Mouse (Mus musculus) cerebellum, postnatal 25 days (tissue): ENCODE results near the gene Orm2.
A peak's percentile ranks its signal among the peaks of the same experiment; 100 is the strongest.

Experiments
- DNase-seq, 2 experiments: peaks; one replicate each; pipeline ENCODE4 v3.0.0; 2021; ENCODE audit warnings: mixed read lengths in 2 of 2

The Orm2 gene

GRCm38 (mm10) chr4:63408649-63409048, 46.4 kb downstream of the Orm2 start:
- peak; percentile 33 to 62 for DNase-seq

DNA sequence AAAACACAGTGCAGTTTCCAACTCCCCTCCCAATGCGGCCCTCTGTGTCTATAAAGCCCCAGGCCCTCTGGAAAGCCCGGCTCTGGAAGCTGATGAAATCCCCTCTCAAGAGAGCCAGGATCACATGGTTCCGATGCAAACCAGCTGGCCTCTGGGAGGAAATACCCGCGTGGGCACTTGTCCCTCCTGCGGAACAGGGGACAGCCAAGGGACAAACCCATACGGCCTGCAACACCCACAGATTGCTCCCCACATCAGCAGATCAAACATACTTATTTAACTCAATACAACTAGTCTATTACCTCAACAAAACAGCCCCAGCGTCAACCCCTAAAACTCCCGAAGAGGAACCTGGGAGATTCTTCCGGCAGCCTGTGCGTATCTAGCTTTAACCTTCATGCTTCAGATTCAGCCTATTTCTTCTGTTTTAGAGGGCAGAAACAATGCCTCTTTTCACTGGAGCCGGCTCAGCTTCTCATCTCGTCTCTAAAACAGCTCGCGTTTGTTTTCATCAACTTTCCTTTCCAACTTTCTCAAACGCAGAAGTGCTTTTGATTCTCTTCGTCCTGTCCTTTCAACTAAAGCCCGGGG, 47.2 kb downstream of the Orm2 start:
- DNase-seq = no peak

- DNase-seq = peak; percentile 33 to 59
Measured at GRCm38 (mm10) chr4:63409908-63410582, 47.8 kb downstream of the Orm2 start.

- DNase-seq = peak; percentile 79 to 88
Measured at GRCm38 (mm10) chr4:63410583-63410934, 48.3 kb downstream of the Orm2 start.

DNA sequence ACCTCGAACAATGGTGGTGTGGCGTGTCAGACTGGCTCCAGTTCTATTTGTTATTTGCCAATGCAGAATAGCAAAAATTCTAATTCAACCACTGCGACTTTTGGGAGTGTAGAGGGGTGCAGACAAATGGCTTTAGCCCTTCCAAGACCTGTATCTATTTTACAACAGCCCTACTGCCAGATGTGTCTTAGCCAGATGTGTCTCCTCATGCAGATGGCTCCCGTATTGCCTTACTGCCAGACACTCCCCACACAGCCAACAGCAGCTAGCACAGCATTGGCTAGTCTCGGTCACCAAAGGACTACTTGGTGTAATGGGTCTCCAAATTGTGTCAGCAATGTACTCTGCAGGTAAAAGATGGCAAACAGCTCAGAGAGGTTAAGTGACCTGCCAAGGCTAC, 49.0 kb downstream of the Orm2 start:
- DNase-seq = no peak

DNA sequence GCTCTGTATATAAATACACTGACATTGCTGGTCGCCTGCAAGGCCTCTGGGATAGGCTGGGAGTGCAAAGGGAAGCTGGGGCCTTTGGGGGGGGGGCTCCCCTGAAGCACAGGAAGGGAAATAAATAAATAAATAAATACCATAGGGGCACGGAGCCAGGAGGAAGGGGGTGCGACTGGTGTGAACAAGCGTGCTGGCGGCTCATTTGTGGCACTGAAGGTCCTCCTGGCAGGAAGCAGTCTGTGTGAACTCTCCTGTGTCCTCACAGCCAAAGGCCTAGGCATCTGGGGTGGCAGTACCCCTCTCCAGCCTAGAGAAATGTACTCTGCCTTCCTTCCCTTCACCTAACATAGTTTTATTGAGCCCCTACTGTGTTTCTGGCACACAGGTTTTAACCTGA, 52.7 kb downstream of the Orm2 start:
- no peak for DNase-seq
